Mouse (Mus musculus): Measurements from ENCODE around the gene Ppp4c. TPM values are rescaled to one million over a fixed set of nuclear protein-coding genes. Genes with fewer than 3 reads are reported as not detected.

Gene Ppp4c
- polyA plus RNA-seq, 1 experiment: 111 TPM

DNA sequence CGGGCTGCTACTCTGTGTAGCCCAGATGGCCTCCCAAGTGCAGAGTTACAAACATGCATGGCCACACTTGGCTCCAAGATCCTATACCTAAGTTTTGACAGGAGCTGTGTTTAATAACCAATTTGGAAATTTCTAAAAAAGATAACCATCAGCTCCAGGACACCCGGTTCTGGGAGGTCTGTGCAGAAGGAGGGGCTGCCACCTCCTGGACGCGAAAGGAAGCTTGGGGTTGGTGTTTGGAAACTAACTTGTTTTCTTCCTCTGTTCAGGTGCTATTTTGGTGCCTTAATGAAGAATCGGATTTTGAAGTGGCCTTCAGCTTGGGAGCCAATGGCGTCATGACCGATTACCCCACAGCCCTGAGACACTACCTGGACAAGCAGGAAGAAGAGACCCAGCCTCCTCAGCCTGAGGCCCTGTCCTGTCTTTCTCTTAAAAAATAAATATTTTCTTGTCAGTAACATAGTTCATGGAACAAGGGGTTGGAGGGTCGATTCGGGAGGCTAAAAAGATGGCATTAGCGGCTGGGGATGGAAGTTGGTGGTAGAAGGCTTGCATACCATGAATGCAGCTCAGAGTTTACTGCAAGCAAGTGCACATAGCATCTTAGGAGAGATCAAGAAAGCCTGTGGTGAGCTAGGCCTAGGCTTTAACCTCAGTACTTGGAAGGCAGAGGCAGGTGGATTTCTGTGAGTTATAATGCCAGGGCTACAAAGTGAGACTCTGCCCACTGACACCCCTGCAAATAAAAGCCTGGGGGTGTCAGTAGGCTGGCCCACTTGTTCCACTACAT is 16.9 kb downstream of the Ppp4c start:
- H3K4me1 ChIP-seq (ENCODE audit: control insufficient read depth, insufficient read depth, low read length): peaks cover 3% of the 10 kb centered on the region
- no peak overlapping the region for H3K4me3 ChIP-seq (ENCODE audit: low read depth, low read length)
- H3K9ac ChIP-seq (ENCODE audit: low read depth, poor library complexity, severe bottlenecking): 0 out of 2 replicates have a peak overlapping the region, but pooled peaks have one; percentile 93

GRCm38 (mm10) chr7:126774463-126774862 is 17.8 kb downstream of the Ppp4c start:
- Histone ChIP-seq H3K9ac (ENCODE audit: low read depth, poor library complexity, severe bottlenecking) (no peak overlapping the region), H3K4me3 (ENCODE audit: low read depth, low read length) (no peak overlapping the region), H3K36me3 (ENCODE audit: control insufficient read depth, insufficient read depth, low read length, poor library complexity, severe bottlenecking) (peaks cover 6% of the 10 kb centered on the region), H3K9me3 (replicated peaks; ENCODE audit: control insufficient read depth, insufficient read depth, low read length, poor library complexity, severe bottlenecking) (no peaks in the 10 kb centered on the region), H3K27ac (ENCODE audit: insufficient read depth, low read length) (no peak overlapping the region), H3K4me1 (ENCODE audit: control insufficient read depth, insufficient read depth, low read length) (peaks cover 3% of the 10 kb centered on the region), H3K27me3 (ENCODE audit: control insufficient read depth, insufficient read depth, low read length, poor library complexity, severe bottlenecking) (no peaks in the 10 kb centered on the region)
- TF ChIP-seq EP300 (IDR thresholded peaks at IDR 0.05; ENCODE audit: insufficient read depth, low read depth, low read length) (no peak), POLR2A (IDR thresholded peaks at IDR 0.05; ENCODE audit: insufficient read depth, low read length) (no peak), CTCF (IDR thresholded peaks at IDR 0.05; ENCODE audit: low read depth, low read length) (no peak)

More for the DNA sequence above, 16.9 kb downstream of the Ppp4c start:
- Histone ChIP-seq H3K9me3 (replicated peaks; ENCODE audit: control insufficient read depth, insufficient read depth, low read length, poor library complexity, severe bottlenecking) (no peaks in the 10 kb centered on the region), H3K36me3 (ENCODE audit: control insufficient read depth, insufficient read depth, low read length, poor library complexity, severe bottlenecking) (peaks cover 6% of the 10 kb centered on the region), H3K27me3 (ENCODE audit: control insufficient read depth, insufficient read depth, low read length, poor library complexity, severe bottlenecking) (no peaks in the 10 kb centered on the region), H3K27ac (ENCODE audit: insufficient read depth, low read length) (no peak overlapping the region)
- TF ChIP-seq POLR2A (IDR thresholded peaks at IDR 0.05; ENCODE audit: insufficient read depth, low read length) (no peak), CTCF (IDR thresholded peaks at IDR 0.05; ENCODE audit: low read depth, low read length) (peak; percentile 34), EP300 (IDR thresholded peaks at IDR 0.05; ENCODE audit: insufficient read depth, low read depth, low read length) (no peak)

- H3K4me3 ChIP-seq (ENCODE audit: low read depth, low read length): no peak overlapping the region
- TF ChIP-seq CTCF (IDR thresholded peaks at IDR 0.05; ENCODE audit: low read depth, low read length) (no peak), POLR2A (IDR thresholded peaks at IDR 0.05; ENCODE audit: insufficient read depth, low read length) (no peak)
- H3K9ac ChIP-seq (ENCODE audit: low read depth, poor library complexity, severe bottlenecking): no peak overlapping the region
- H3K27ac ChIP-seq (ENCODE audit: insufficient read depth, low read length): no peak overlapping the region
- peaks cover 3% of the 10 kb centered on the region for H3K4me1 ChIP-seq (ENCODE audit: control insufficient read depth, insufficient read depth, low read length)
- H3K27me3 ChIP-seq (ENCODE audit: control insufficient read depth, insufficient read depth, low read length, poor library complexity, severe bottlenecking): no peaks in the 10 kb centered on the region
- H3K9me3 ChIP-seq (replicated peaks; ENCODE audit: control insufficient read depth, insufficient read depth, low read length, poor library complexity, severe bottlenecking): no peaks in the 10 kb centered on the region
- 0 out of 2 replicates have a peak, but pooled peaks cover 3% of the 10 kb centered on the region for H3K36me3 ChIP-seq (ENCODE audit: control insufficient read depth, insufficient read depth, low read length, poor library complexity, severe bottlenecking)
Observed at GRCm38 (mm10) chr7:126773351-126773750, 18.9 kb downstream of the Ppp4c start.

GRCm38 (mm10) chr7:126770784-126771183 is 21.5 kb downstream of the Ppp4c start:
- H3K36me3 ChIP-seq (ENCODE audit: control insufficient read depth, insufficient read depth, low read length, poor library complexity, severe bottlenecking): no peaks in the 10 kb centered on the region
- H3K9me3 ChIP-seq (replicated peaks; ENCODE audit: control insufficient read depth, insufficient read depth, low read length, poor library complexity, severe bottlenecking): no peaks in the 10 kb centered on the region
- no peaks in the 10 kb centered on the region for H3K27me3 ChIP-seq (ENCODE audit: control insufficient read depth, insufficient read depth, low read length, poor library complexity, severe bottlenecking)
- H3K9ac ChIP-seq (ENCODE audit: low read depth, poor library complexity, severe bottlenecking): no peak overlapping the region
- H3K27ac ChIP-seq (ENCODE audit: insufficient read depth, low read length): no peak overlapping the region
- peaks cover under 1% of the 10 kb centered on the region for H3K4me1 ChIP-seq (ENCODE audit: control insufficient read depth, insufficient read depth, low read length)
- peak overlapping the region; percentile 22 for H3K4me3 ChIP-seq (ENCODE audit: low read depth, low read length)
- TF ChIP-seq POLR2A (IDR thresholded peaks at IDR 0.05; ENCODE audit: insufficient read depth, low read length): no peak
- no peak for TF ChIP-seq EP300 (IDR thresholded peaks at IDR 0.05; ENCODE audit: insufficient read depth, low read depth, low read length)
- TF ChIP-seq CTCF (IDR thresholded peaks at IDR 0.05; ENCODE audit: low read depth, low read length): no peak

DNA sequence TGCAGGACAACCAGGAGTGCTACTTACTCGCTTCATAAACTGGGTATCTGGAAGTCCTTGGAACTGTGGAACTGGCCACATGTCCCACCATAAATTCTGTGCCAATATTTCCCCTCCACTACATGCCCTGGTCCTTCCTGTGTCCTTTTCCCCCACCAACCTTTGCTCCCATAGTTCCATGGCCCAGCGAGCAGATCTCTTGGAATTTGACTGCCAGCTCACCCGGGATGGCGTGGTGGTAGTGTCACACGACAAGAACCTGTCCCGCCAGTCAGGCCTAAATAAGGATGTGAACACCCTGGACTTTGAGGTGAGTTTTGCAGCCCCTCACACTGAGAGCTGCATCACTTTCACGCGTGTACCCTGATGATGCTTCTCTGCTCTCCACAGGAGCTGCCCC is 25.3 kb downstream of the Ppp4c start:
- Histone ChIP-seq H3K9ac (ENCODE audit: low read depth, poor library complexity, severe bottlenecking) (no peak overlapping the region), H3K27me3 (ENCODE audit: control insufficient read depth, insufficient read depth, low read length, poor library complexity, severe bottlenecking) (no peaks in the 10 kb centered on the region), H3K4me1 (ENCODE audit: control insufficient read depth, insufficient read depth, low read length) (no peaks in the 10 kb centered on the region), H3K9me3 (replicated peaks; ENCODE audit: control insufficient read depth, insufficient read depth, low read length, poor library complexity, severe bottlenecking) (no peaks in the 10 kb centered on the region), H3K36me3 (ENCODE audit: control insufficient read depth, insufficient read depth, low read length, poor library complexity, severe bottlenecking) (peaks cover 17% of the 10 kb centered on the region), H3K27ac (ENCODE audit: insufficient read depth, low read length) (no peak overlapping the region), H3K4me3 (ENCODE audit: low read depth, low read length) (no peak overlapping the region)
- no peak for TF ChIP-seq EP300 (IDR thresholded peaks at IDR 0.05; ENCODE audit: insufficient read depth, low read depth, low read length)
- TF ChIP-seq CTCF (IDR thresholded peaks at IDR 0.05; ENCODE audit: low read depth, low read length): no peak
- no peak for TF ChIP-seq POLR2A (IDR thresholded peaks at IDR 0.05; ENCODE audit: insufficient read depth, low read length)

DNA sequence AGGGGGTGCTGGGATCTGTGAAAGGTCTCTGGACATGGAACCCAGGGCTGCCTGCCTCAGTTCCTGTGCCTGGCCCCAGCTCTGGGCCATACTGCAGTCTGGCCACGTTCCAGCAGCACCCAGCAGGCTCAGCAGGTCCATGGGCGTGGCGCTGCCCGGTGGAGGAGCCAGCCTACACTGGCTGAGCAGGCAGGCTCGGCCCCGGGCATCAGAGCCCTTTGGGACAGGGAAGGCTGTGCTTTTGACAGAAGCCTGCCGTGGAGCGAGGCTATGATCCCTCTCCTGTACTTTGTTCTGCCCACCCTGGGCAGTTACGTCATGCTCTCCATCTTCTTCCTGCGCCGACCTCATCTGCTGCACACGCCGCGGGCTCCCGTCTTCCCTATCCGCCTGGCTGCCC is 26.1 kb downstream of the Ppp4c start, which contains the start of gene Gdpd3:
Gene Gdpd3 (plus strand): TSS at position 134 of the 400 bp plus-strand sequence.
- Histone ChIP-seq H3K27me3 (ENCODE audit: control insufficient read depth, insufficient read depth, low read length, poor library complexity, severe bottlenecking) (no peaks in the 10 kb centered on the region), H3K9ac (ENCODE audit: low read depth, poor library complexity, severe bottlenecking) (no peak within 1 kb of the TSS), H3K27ac (ENCODE audit: insufficient read depth, low read length) (no peak within 1 kb of the TSS), H3K4me1 (ENCODE audit: control insufficient read depth, insufficient read depth, low read length) (no peaks in the 10 kb centered on the region), H3K9me3 (replicated peaks; ENCODE audit: control insufficient read depth, insufficient read depth, low read length, poor library complexity, severe bottlenecking) (no peaks in the 10 kb centered on the region), H3K36me3 (ENCODE audit: control insufficient read depth, insufficient read depth, low read length, poor library complexity, severe bottlenecking) (peaks cover 17% of the 10 kb centered on the region), H3K4me3 (ENCODE audit: low read depth, low read length) (no peak within 1 kb of the TSS)
- TF ChIP-seq EP300 (IDR thresholded peaks at IDR 0.05; ENCODE audit: insufficient read depth, low read depth, low read length): no peak
- no peak for TF ChIP-seq CTCF (IDR thresholded peaks at IDR 0.05; ENCODE audit: low read depth, low read length)
- TF ChIP-seq POLR2A (IDR thresholded peaks at IDR 0.05; ENCODE audit: insufficient read depth, low read length): no peak

Data from ES-Bruce4 (cell line).